Mouse (Mus musculus): ENCODE results near the gene Paox.
"Not testable (repeated sequence)": the region's sequence is repeated elsewhere in the genome, so short reads cannot be mapped to it uniquely, and the experiment has no call there.

Paox gene

GRCm38 (mm10) chr7:140121338-140121910, 5.8 kb downstream of the Paox start:
- no peak for DNase-seq

GRCm38 (mm10) chr7:140122765-140123164, 7.2 kb downstream of the Paox start:
- DNase-seq, result no peak

- no peak for DNase-seq
Measured at GRCm38 (mm10) chr7:140124382-140124781, 8.8 kb downstream of the Paox start.

- peak; percentile 96 for DNase-seq
Measured at GRCm38 (mm10) chr7:140125278-140126021, 9.9 kb downstream of the Paox start.

- DNase-seq, result no peak
Measured at GRCm38 (mm10) chr7:140126022-140126350, 10.4 kb downstream of the Paox start.

- no peak for DNase-seq
Measured at GRCm38 (mm10) chr7:140126934-140127333, 11.3 kb downstream of the Paox start.

- DNase-seq, result no peak
Measured at GRCm38 (mm10) chr7:140127911-140128310, 12.3 kb downstream of the Paox start.

- DNase-seq, result not testable (repeated sequence)
Measured at GRCm38 (mm10) chr7:140132184-140132583, 16.6 kb downstream of the Paox start.

GRCm38 (mm10) chr7:140134033-140134432, 18.4 kb downstream of the Paox start:
- not testable (repeated sequence) for DNase-seq

- no peak for DNase-seq
Measured at GRCm38 (mm10) chr7:140135106-140135770, 19.6 kb downstream of the Paox start.

- DNase-seq, result peak; percentile 98
Measured at GRCm38 (mm10) chr7:140137135-140138020, 21.8 kb downstream of the Paox start, which contains the start of gene Mtg1. Gene Mtg1, plus strand, starts transcription at chr7:140137564.

GRCm38 (mm10) chr7:140138021-140138310, 22.4 kb downstream of the Paox start:
- no peak for DNase-seq

- DNase-seq, result peak; percentile 79
Measured at GRCm38 (mm10) chr7:140141350-140141749, 25.8 kb downstream of the Paox start.

GRCm38 (mm10) chr7:140144550-140144949, 29.0 kb downstream of the Paox start:
- no peak for DNase-seq

GRCm38 (mm10) chr7:140153383-140153782, 37.8 kb downstream of the Paox start:
- no peak for DNase-seq

GRCm38 (mm10) chr7:140153829-140154217, 38.2 kb downstream of the Paox start:
- no peak for DNase-seq

- DNase-seq, result no peak
Measured at GRCm38 (mm10) chr7:140154218-140154927, 38.8 kb downstream of the Paox start, which contains the start of gene Sprn. Gene Sprn, minus strand, starts transcription at chr7:140154877.

- no peak for DNase-seq
Measured at GRCm38 (mm10) chr7:140160363-140160762, 44.8 kb downstream of the Paox start.

- no peak for DNase-seq
Measured at GRCm38 (mm10) chr7:140164664-140165063, 49.1 kb downstream of the Paox start, which contains the start of gene Olfr522. Gene Olfr522, minus strand, starts transcription at chr7:140164764.

- no peak for DNase-seq
Measured at GRCm38 (mm10) chr7:140167950-140168349, 52.4 kb downstream of the Paox start.

GRCm38 (mm10) chr7:140169386-140169785, 53.8 kb downstream of the Paox start:
- DNase-seq, result peak; percentile 67

GRCm38 (mm10) chr7:140170863-140171262, 55.3 kb downstream of the Paox start:
- peak; percentile 81 for DNase-seq
